Mouse (Mus musculus) spleen, adult 2 months (tissue): Measurements from ENCODE around the gene Fosb. TPM values are rescaled to one million over a fixed set of nuclear protein-coding genes. Genes with fewer than 3 reads are reported as not detected.
A peak's percentile ranks its signal among the peaks of the same experiment; 100 is the strongest.

Experiments
- DNase-seq, 2 experiments: peaks; one replicate each; pipeline versions ENCODE4 v3.0.0 to v3.0.0-alpha.2; 2012 to 2021; ENCODE audit warnings: low spot score in 2 of 2, low read depth in 1 of 2
- H3K27ac ChIP-seq: fragments of 200-500 bp; 2 replicates; pipeline ENCODE4 v1.5.1; 2012; ENCODE audit warnings: low read length, inconsistent platforms; ENCODE audit not compliant: insufficient read depth
- H3K27me3 ChIP-seq: fragments of 200-500 bp; 2 replicates; pipeline ENCODE4 v1.6.1; 2012; ENCODE audit warnings: mild to moderate bottlenecking, moderate library complexity, low read length, inconsistent platforms; ENCODE audit not compliant: control insufficient read depth, insufficient read depth
- H3K36me3 ChIP-seq: fragments of 200-500 bp; 2 replicates; pipeline ENCODE4 v1.6.1; 2012; ENCODE audit warnings: mild to moderate bottlenecking, low read length, inconsistent platforms; ENCODE audit not compliant: control insufficient read depth, insufficient read depth
- H3K4me1 ChIP-seq: fragments of 200-500 bp; 2 replicates; pipeline ENCODE4 v1.6.1; 2011; ENCODE audit warnings: inconsistent platforms; ENCODE audit not compliant: control insufficient read depth, insufficient read depth, insufficient read length
- H3K4me3 ChIP-seq: fragments of 200-500 bp; 2 replicates; pipeline ENCODE4 v1.5.1; 2011; ENCODE audit warnings: mild to moderate bottlenecking, inconsistent platforms; ENCODE audit not compliant: insufficient read depth, insufficient read length; ENCODE audit errors: extremely low read depth
- CTCF ChIP-seq: fragments of 200-500 bp; IDR thresholded peaks from 2 replicates; pipeline ENCODE4 v1.5.1; 2011; ENCODE audit warnings: mild to moderate bottlenecking, inconsistent platforms; ENCODE audit not compliant: insufficient read depth, insufficient read length, insufficient replicate concordance; ENCODE audit errors: extremely low read depth
- POLR2A ChIP-seq: fragments of 200-500 bp; IDR thresholded peaks from 2 replicates; pipeline ENCODE4 v1.6.1; 2011; ENCODE audit warnings: low read depth, low read length, inconsistent platforms
- WGBS: fragments of 180-500 bp; shearing (Covaris S2); methylation state at CpG from one replicate; pipeline ENCODE4 v1.1.7; 2018; 5-methylcytosine and 5-hydroxymethylcytosine counted together
- polyA plus RNA-seq: library from polyadenylated mRNA; depleted of rRNA; stranded (reverse); fragments of >200 nt; gene quantifications from 2 replicates; pipeline ENCODE4 v1.2.3, GENCODE M21; 2012

Gene Fosb
- polyA plus RNA-seq, 1 experiment: 1.6 TPM

GRCm38 (mm10) chr7:19322489-19322888, 12.6 kb upstream of the Fosb start:
- Histone ChIP-seq H3K4me3 (no peak overlapping the region), H3K4me1 (peaks cover 45% of the 10 kb centered on the region; the same call in 1 of the 2 replicates), H3K27me3 (peaks cover 2% of the 10 kb centered on the region; the same call in 1 of the 2 replicates), H3K27ac (no peak overlapping the region), H3K36me3 (no peaks in the 10 kb centered on the region)
- TF ChIP-seq CTCF (no peak), POLR2A (no peak)
- DNase-seq: no peak
- 60% methylated on average over 9 of the region's 9 CpGs for WGBS

GRCm38 (mm10) chr7:19321464-19321863, 11.6 kb upstream of the Fosb start:
- WGBS: 10% methylated on average over 5 of the region's 5 CpGs
- peaks cover 36% of the 10 kb centered on the region; the same call in 1 of the 2 replicates for H3K4me1 ChIP-seq
- H3K27me3 ChIP-seq: peaks cover 1% of the 10 kb centered on the region; the same call in 1 of the 2 replicates
- TF ChIP-seq CTCF (no peak), POLR2A (no peak)
- H3K27ac ChIP-seq: no peak overlapping the region
- H3K4me3 ChIP-seq: no peak overlapping the region
- H3K36me3 ChIP-seq: no peaks in the 10 kb centered on the region
- DNase-seq: peak; percentile 51 to 91

GRCm38 (mm10) chr7:19320637-19321036, 10.8 kb upstream of the Fosb start:
- Histone ChIP-seq H3K27me3 (no peaks in the 10 kb centered on the region), H3K27ac (no peak overlapping the region), H3K4me3 (no peak overlapping the region), H3K36me3 (no peaks in the 10 kb centered on the region), H3K4me1 (peaks cover 28% of the 10 kb centered on the region; the same call in 1 of the 2 replicates)
- TF ChIP-seq POLR2A: no peak
- no peak for TF ChIP-seq CTCF
- WGBS: 45% methylated on average over 7 of the region's 7 CpGs
- DNase-seq: no peak

GRCm38 (mm10) chr7:19319906-19320305, 10.1 kb upstream of the Fosb start:
- TF ChIP-seq CTCF: peak; percentile 4; the same call in 1 of the 2 replicates
- TF ChIP-seq POLR2A: no peak
- DNase-seq: peak; percentile 92 to 94
- Histone ChIP-seq H3K4me3 (peak overlapping the region; percentile 50), H3K27ac (no peak overlapping the region), H3K27me3 (no peaks in the 10 kb centered on the region), H3K36me3 (no peaks in the 10 kb centered on the region), H3K4me1 (peaks cover 23% of the 10 kb centered on the region; the same call in 1 of the 2 replicates)
- 1% methylated on average over 39 of the region's 41 CpGs for WGBS

GRCm38 (mm10) chr7:19319458-19319857, 9.6 kb upstream of the Fosb start:
- peaks cover 23% of the 10 kb centered on the region; the same call in 1 of the 2 replicates for H3K4me1 ChIP-seq

GRCm38 (mm10) chr7:19318676-19319075, 8.8 kb upstream of the Fosb start:
- Histone ChIP-seq H3K36me3 (no peaks in the 10 kb centered on the region), H3K4me3 (no peak overlapping the region), H3K27me3 (0 out of 2 replicates have a peak, but pooled peaks cover 1% of the 10 kb centered on the region), H3K27ac (no peak overlapping the region), H3K4me1 (peaks cover 23% of the 10 kb centered on the region; the same call in 1 of the 2 replicates)
- no peak for TF ChIP-seq POLR2A
- TF ChIP-seq CTCF: no peak
- 12% methylated on average over 7 of the region's 7 CpGs for WGBS
- DNase-seq: no peak

More at GRCm38 (mm10) chr7:19319458-19319857, 9.6 kb upstream of the Fosb start:
- TF ChIP-seq CTCF (no peak), POLR2A (no peak)
- peak overlapping the region; percentile 50 for H3K4me3 ChIP-seq
- no peaks in the 10 kb centered on the region for H3K36me3 ChIP-seq
- H3K27ac ChIP-seq: no peak overlapping the region
- WGBS: 55% methylated on average over 9 of the region's 9 CpGs
- DNase-seq: no peak
- 0 out of 2 replicates have a peak, but pooled peaks cover 1% of the 10 kb centered on the region for H3K27me3 ChIP-seq

GRCm38 (mm10) chr7:19318201-19318600, 8.3 kb upstream of the Fosb start:
- WGBS: 93% methylated on average over 2 of the region's 2 CpGs

More at GRCm38 (mm10) chr7:19318201-19318600, 8.3 kb upstream of the Fosb start:
- Histone ChIP-seq H3K4me3 (no peak overlapping the region), H3K36me3 (no peaks in the 10 kb centered on the region), H3K27me3 (0 out of 2 replicates have a peak, but pooled peaks cover 1% of the 10 kb centered on the region), H3K27ac (no peak overlapping the region), H3K4me1 (peaks cover 23% of the 10 kb centered on the region; the same call in 1 of the 2 replicates)
- TF ChIP-seq POLR2A: no peak
- TF ChIP-seq CTCF: no peak
- DNase-seq: no peak
